ENCODE assay signal across 18 mouse cellular contexts in genomic region chr19:41991926-41992477, GRCm38 (mm10). TPM values are rescaled to one million over a fixed set of nuclear protein-coding genes. Genes with fewer than 3 reads are reported as not detected.
A peak's percentile ranks its signal among the peaks of the same experiment; 100 is the strongest.
DNase-seq lines count a peak whose midpoint lies in the region; ATAC-seq and TF ChIP-seq lines count a peak whose summit lies in the region.
"Had no signal": no experiment of that assay in that cellular context is flagged by ENCODE, and none has a peak within 500 bp of the region (broad histone marks: within the 10 kb centered on the region; RNA-seq: fewer than 3 reads in every experiment).

No protein-coding gene starts in this region.

- peak in 1 of 2 experiments; percentile 19 for DNase-seq in heart, adult 2 months
- DNase-seq in kidney, adult 11 months: no peak
- no peak for DNase-seq in ES-E14 (ENCODE audit: low read depth, low spot score)
- DNase-seq in ovary, postnatal 14 days (ENCODE audit: low spot score): no peak
- DNase-seq in spleen, adult 12 weeks (ENCODE audit: low spot score): no peak
- DNase-seq: adrenal gland, postnatal 25 days; cerebellum, adult 11-12 months; heart, postnatal 36 days; kidney, adult 9 months; layer of hippocampus, adult 9-11 months; lung, adult 18-20 months; right cerebral cortex, postnatal 25 days had no signal

- no peaks in the 10 kb centered on the region for H3K36me3 ChIP-seq in heart, adult 2 months (ENCODE audit: control insufficient read depth, insufficient read depth, low read length)
- no peaks in the 10 kb centered on the region for H3K36me3 ChIP-seq in heart, embryonic 12.5 days
- no peaks in the 10 kb centered on the region for H3K36me3 ChIP-seq in kidney, embryonic 16.5 days (ENCODE audit: insufficient read depth, low read length)
- H3K36me3 ChIP-seq in ES-E14 (ENCODE audit: control insufficient read depth, insufficient read depth, low read length, poor library complexity, severe bottlenecking): no peaks in the 10 kb centered on the region; the same call in 1 of the 2 replicates
- H3K36me3 ChIP-seq: G1E had no signal

- in situ Hi-C loops in ES-E14 (cut with MboI; ENCODE audit: low sequenced_read_pairs in 2 of 2, unreplicated experiment in 2 of 2): no loop called here

- H3K9ac ChIP-seq in heart, adult 2 months (ENCODE audit: low read depth, low read length): no peak overlapping the region
- no peak overlapping the region for H3K9ac ChIP-seq in heart, embryonic 12.5 days
- H3K9ac ChIP-seq in kidney, embryonic 16.5 days (replicated peaks; ENCODE audit: low read length): peak overlapping the region; percentile 28
- H3K9ac ChIP-seq in ES-E14 (ENCODE audit: insufficient read depth, low read depth, low read length, poor library complexity, severe bottlenecking): no peak overlapping the region

- no peak for TF ChIP-seq POLR2A in heart, adult 2 months (IDR thresholded peaks at IDR 0.05; ENCODE audit: insufficient read depth, low read depth, low read length)

- H3K79me2 ChIP-seq in heart, adult 2 months (replicated peaks; ENCODE audit: control insufficient read depth, insufficient read depth, low read length): peaks cover 1% of the 10 kb centered on the region; the same call in 1 of the 2 replicates

- no peak for TF ChIP-seq EP300 in heart, adult 2 months (IDR thresholded peaks at IDR 0.05; ENCODE audit: insufficient read depth, low read depth, low read length)

- peak overlapping the region; percentile 16 for H3K27ac ChIP-seq in heart, adult 2 months
- no peak overlapping the region for H3K27ac ChIP-seq in heart, embryonic 12.5 days (ENCODE audit: poor library complexity, severe bottlenecking)
- peak overlapping the region; percentile 94 for H3K27ac ChIP-seq in kidney, embryonic 16.5 days (ENCODE audit: low read length)
- peak overlapping the region; percentile 50; the same call in 1 of the 2 replicates for H3K27ac ChIP-seq in ES-E14 (ENCODE audit: insufficient read depth, low read depth, low read length, poor library complexity, severe bottlenecking)
- H3K27ac ChIP-seq in brown adipose tissue, adult 24 weeks (replicated peaks; ENCODE audit: low read depth, low read length): 0 out of 2 replicates have a peak overlapping the region, but pooled peaks have one; percentile 23

- no peak for TF ChIP-seq CTCF in heart, adult 2 months (IDR thresholded peaks at IDR 0.05)

- H3K9me3 ChIP-seq in heart, embryonic 12.5 days (replicated peaks): no peaks in the 10 kb centered on the region
- H3K9me3 ChIP-seq in kidney, embryonic 16.5 days (ENCODE audit: low read length): no peaks in the 10 kb centered on the region
- no peaks in the 10 kb centered on the region for H3K9me3 ChIP-seq in ES-E14 (ENCODE audit: control insufficient read depth, insufficient read depth, low read depth, low read length)
- H3K9me3 ChIP-seq: G1E had no signal

- no peak overlapping the region for H3K4me3 ChIP-seq in heart, adult 2 months
- H3K4me3 ChIP-seq in heart, embryonic 12.5 days: no peak overlapping the region
- H3K4me3 ChIP-seq in kidney, embryonic 16.5 days (ENCODE audit: low read length): no peak overlapping the region
- no peak overlapping the region for H3K4me3 ChIP-seq in ES-E14 (ENCODE audit: insufficient read depth in 1 of 2, low read depth in 1 of 2, low read length in 2 of 2, poor library complexity in 1 of 2, severe bottlenecking in 1 of 2)
- no peak overlapping the region for H3K4me3 ChIP-seq in brown adipose tissue, adult 24 weeks (ENCODE audit: insufficient read depth, low read depth, low read length)

- H3K27me3 ChIP-seq in heart, adult 2 months (ENCODE audit: control insufficient read depth, insufficient read depth, low read length): no peaks in the 10 kb centered on the region
- H3K27me3 ChIP-seq in heart, embryonic 12.5 days (replicated peaks): no peaks in the 10 kb centered on the region
- no peaks in the 10 kb centered on the region for H3K27me3 ChIP-seq in kidney, embryonic 16.5 days (ENCODE audit: insufficient read depth, low read length)

- 52% methylated on average over 6 of the region's 6 CpGs for WGBS in heart, adult 2 months
- 32% methylated on average over 6 of the region's 6 CpGs for WGBS in heart, embryonic 12.5 days
- WGBS in kidney, embryonic 16.5 days: 21% methylated on average over 6 of the region's 6 CpGs

- no peak for ATAC-seq in heart, embryonic 12.5 days (ENCODE audit: insufficient number of reproducible peaks, low FRiP score)
- ATAC-seq in kidney, embryonic 16.5 days (ENCODE audit: low FRiP score, low TSS enrichment): peak; percentile 20; the same call in 1 of the 2 replicates

- H3K4me1 ChIP-seq in heart, adult 2 months (ENCODE audit: control insufficient read depth, insufficient read depth, low read length): peaks cover 11% of the 10 kb centered on the region
- H3K4me1 ChIP-seq in heart, embryonic 12.5 days (replicated peaks): peaks cover 41% of the 10 kb centered on the region
- peaks cover 77% of the 10 kb centered on the region for H3K4me1 ChIP-seq in kidney, embryonic 16.5 days (ENCODE audit: insufficient read depth, low read length)
- H3K4me1 ChIP-seq in ES-E14 (ENCODE audit: control insufficient read depth in 2 of 2, insufficient read depth in 2 of 2, low read length in 2 of 2, poor library complexity in 1 of 2): peaks cover 11 to 36% of the 10 kb centered on the region in 2 experiments
- H3K4me1 ChIP-seq in brown adipose tissue, adult 24 weeks (ENCODE audit: control insufficient read depth, insufficient read depth, insufficient read length, low read length): peaks cover 15% of the 10 kb centered on the region

- H3K4me2 ChIP-seq in heart, embryonic 12.5 days: no peak overlapping the region
- H3K4me2 ChIP-seq in kidney, embryonic 16.5 days (replicated peaks; ENCODE audit: low read depth, low read length): peak overlapping the region; percentile 24; the same call in 1 of the 2 replicates

- intact Hi-C loops in heart, adult 2 months (cut with DNase I): no loop called here

TF ChIP-seq in ES-E14, 5 proteins besides CTCF, POLR2A, EP300 and RAD21:
- TF ChIP-seq ZC3H11A (IDR thresholded peaks at IDR 0.05; ENCODE audit: borderline replicate concordance, low read depth, low read length) (no peak), HCFC1 (IDR thresholded peaks at IDR 0.05; ENCODE audit: borderline replicate concordance, insufficient read depth, low read length) (no peak), ZNF384 (IDR thresholded peaks at IDR 0.05; ENCODE audit: low read depth, low read length) (no peak), CHD2 (IDR thresholded peaks at IDR 0.05; ENCODE audit: low read depth, low read length) (no peak), MAFK (IDR thresholded peaks at IDR 0.05; ENCODE audit: insufficient read depth, low read depth, low read length) (no peak)

RNA-seq across cellular contexts. Expression of gene Ubtd1, which starts 10.4 kb away (rescaled TPM):
- 10 to 100 TPM; 21.4 to 22.7 TPM for total RNA-seq in heart, adult 2 months (2021)
- 27.3 and 37.3 TPM in 2 replicates for polyA plus RNA-seq in heart, adult 2 months (2012; rRNA removed)
- 13.8 and 16.1 TPM in 2 replicates for polyA plus RNA-seq in heart, embryonic 12.5 days (2016; fragmentation: Nextera tagmentation; extraction: Ambion mirVana)
- 35.9 and 37.8 TPM in 2 replicates for polyA plus RNA-seq in kidney, embryonic 16.5 days (2015; fragmentation: Nextera tagmentation; extraction: Ambion mirVana)
- total RNA-seq in ES-E14 (2012; rRNA removed): 14.4 and 18.2 TPM in 2 replicates
- polyA plus RNA-seq in brown adipose tissue, adult 24 weeks (2012; ENCODE audit: insufficient read depth, insufficient read length, missing spikeins): 8.4 and 9.0 TPM in 2 replicates

RNA-seq across cellular contexts. Expression of gene Mms19, which starts 11.0 kb away (rescaled TPM):
- 10 to 100 TPM; 14.2 to 17.9 TPM for total RNA-seq in heart, adult 2 months (2021)
- 35.4 and 48.4 TPM in 2 replicates for polyA plus RNA-seq in heart, adult 2 months (2012; rRNA removed)
- polyA plus RNA-seq in heart, embryonic 12.5 days (2016; fragmentation: Nextera tagmentation; extraction: Ambion mirVana): 21.6 and 26.3 TPM in 2 replicates
- 41.1 and 45.6 TPM in 2 replicates for polyA plus RNA-seq in kidney, embryonic 16.5 days (2015; fragmentation: Nextera tagmentation; extraction: Ambion mirVana)
- total RNA-seq in ES-E14 (2012; rRNA removed): 59.6 and 91.5 TPM in 2 replicates
- polyA plus RNA-seq in brown adipose tissue, adult 24 weeks (2012; ENCODE audit: insufficient read depth, insufficient read length, missing spikeins): 8.6 and 9.6 TPM in 2 replicates

RNA-seq across cellular contexts. Expression of gene Ankrd2, which starts 43.8 kb away (rescaled TPM):
- total RNA-seq in heart, adult 2 months (2021): under 1 TPM; 0.20 to 0.42 TPM
- not detected in 2 replicates for polyA plus RNA-seq in heart, adult 2 months (2012; rRNA removed)
- polyA plus RNA-seq in heart, embryonic 12.5 days (2016; fragmentation: Nextera tagmentation; extraction: Ambion mirVana): not detected in 2 replicates
- not detected in 2 replicates for polyA plus RNA-seq in kidney, embryonic 16.5 days (2015; fragmentation: Nextera tagmentation; extraction: Ambion mirVana)
- total RNA-seq in ES-E14 (2012; rRNA removed): 0.45 TPM in 1 of 2 replicates, not detected in the other
- 2.1 and 3.2 TPM in 2 replicates for polyA plus RNA-seq in brown adipose tissue, adult 24 weeks (2012; ENCODE audit: insufficient read depth, insufficient read length, missing spikeins)
- total RNA-seq: G1E; megakaryocyte progenitor cell, adult 5-6 weeks; monocyte, adult 5-6 weeks had no signal
- polyA plus RNA-seq: G1E had no signal

RNA-seq across cellular contexts. Expression of gene Hoga1, which starts 53.4 kb away (rescaled TPM):
- total RNA-seq in heart, adult 2 months (2021): 1 to 10 TPM; 1.6 to 2.3 TPM
- polyA plus RNA-seq in heart, adult 2 months (2012; rRNA removed): 0.85 and 1.4 TPM in 2 replicates
- 0.69 and 1.0 TPM in 2 replicates for polyA plus RNA-seq in heart, embryonic 12.5 days (2016; fragmentation: Nextera tagmentation; extraction: Ambion mirVana)
- 30.4 and 35.0 TPM in 2 replicates for polyA plus RNA-seq in kidney, embryonic 16.5 days (2015; fragmentation: Nextera tagmentation; extraction: Ambion mirVana)
- total RNA-seq in ES-E14 (2012; rRNA removed): 0.89 and 1.6 TPM in 2 replicates
- 3.3 and 5.7 TPM in 2 replicates for polyA plus RNA-seq in brown adipose tissue, adult 24 weeks (2012; ENCODE audit: insufficient read depth, insufficient read length, missing spikeins)
- total RNA-seq: G1E; monocyte, adult 5-6 weeks had no signal
- polyA plus RNA-seq: G1E had no signal

RNA-seq across cellular contexts. Expression of gene Zdhhc16, which starts 58.7 kb away (rescaled TPM):
- 10 to 100 TPM; 12.3 to 14.6 TPM for total RNA-seq in heart, adult 2 months (2021)
- 40.3 and 53.3 TPM in 2 replicates for polyA plus RNA-seq in heart, adult 2 months (2012; rRNA removed)
- polyA plus RNA-seq in heart, embryonic 12.5 days (2016; fragmentation: Nextera tagmentation; extraction: Ambion mirVana): 55.2 and 58.1 TPM in 2 replicates
- 89.1 and 94.4 TPM in 2 replicates for polyA plus RNA-seq in kidney, embryonic 16.5 days (2015; fragmentation: Nextera tagmentation; extraction: Ambion mirVana)
- 62.7 and 73.7 TPM in 2 replicates for total RNA-seq in ES-E14 (2012; rRNA removed)
- 6.6 and 10.9 TPM in 2 replicates for polyA plus RNA-seq in brown adipose tissue, adult 24 weeks (2012; ENCODE audit: insufficient read depth, insufficient read length, missing spikeins)
